Mouse (Mus musculus) c-Kit-positive CD71-negative TER-119-negative erythroid progenitor cells, embryonic 14.5 days (primary cell): ENCODE results near the gene Zfp428.
A peak's percentile ranks its signal among the peaks of the same experiment; 100 is the strongest.

ENCODE experiments used
- DNase-seq: peaks from one replicate; pipeline ENCODE4 v3.0.0-alpha.2; 2013; ENCODE audit warnings: low read depth

Gene Zfp428

GRCm38 (mm10) chr7:24522805-24523204 lies 16.0 kb downstream of the Zfp428 start:
- no peak for DNase-seq

GRCm38 (mm10) chr7:24523723-24524122 lies 16.9 kb downstream of the Zfp428 start:
- no peak for DNase-seq

GRCm38 (mm10) chr7:24524978-24525377 lies 18.2 kb downstream of the Zfp428 start:
- DNase-seq = no peak

GRCm38 (mm10) chr7:24525686-24526420 lies 19.0 kb downstream of the Zfp428 start:
- DNase-seq = no peak

GRCm38 (mm10) chr7:24528861-24529260 lies 22.1 kb downstream of the Zfp428 start:
- DNase-seq = no peak

GRCm38 (mm10) chr7:24529580-24529979 lies 22.8 kb downstream of the Zfp428 start:
- no peak for DNase-seq

GRCm38 (mm10) chr7:24530062-24530931 lies 23.5 kb downstream of the Zfp428 start, which contains the start of gene Irgq:
TSS of gene Irgq (plus strand) at chr7:24530689.
- peak; percentile 100 for DNase-seq

GRCm38 (mm10) chr7:24531211-24531971 lies 24.6 kb downstream of the Zfp428 start:
- DNase-seq = peak; percentile 49

GRCm38 (mm10) chr7:24533031-24533571 lies 26.3 kb downstream of the Zfp428 start:
- DNase-seq = no peak

- no peak for DNase-seq
Observed at GRCm38 (mm10) chr7:24533806-24534205, 27.0 kb downstream of the Zfp428 start.

GRCm38 (mm10) chr7:24534301-24534700 lies 27.5 kb downstream of the Zfp428 start:
- DNase-seq = no peak

- DNase-seq = no peak
Observed at GRCm38 (mm10) chr7:24537081-24537480, 30.3 kb downstream of the Zfp428 start.

- no peak for DNase-seq
Observed at GRCm38 (mm10) chr7:24537591-24537990, 30.8 kb downstream of the Zfp428 start.

GRCm38 (mm10) chr7:24538154-24538553 lies 31.3 kb downstream of the Zfp428 start:
- DNase-seq = no peak

- DNase-seq = no peak
Observed at GRCm38 (mm10) chr7:24538701-24539100, 31.9 kb downstream of the Zfp428 start.

- no peak for DNase-seq
Observed at GRCm38 (mm10) chr7:24539686-24540085, 32.9 kb downstream of the Zfp428 start.

GRCm38 (mm10) chr7:24544506-24544905 lies 37.7 kb downstream of the Zfp428 start:
- DNase-seq = no peak

- no peak for DNase-seq
Observed at GRCm38 (mm10) chr7:24546068-24546614, 39.3 kb downstream of the Zfp428 start, which contains the start of the genes Pinlyp and Xrcc1. TSS of gene Pinlyp (minus strand) at chr7:24546118. TSS of gene Xrcc1 (plus strand) at chr7:24546289.

- DNase-seq = peak; percentile 99
Observed at GRCm38 (mm10) chr7:24546634-24547389, 40.0 kb downstream of the Zfp428 start.

GRCm38 (mm10) chr7:24547534-24548036 lies 40.8 kb downstream of the Zfp428 start:
- DNase-seq = no peak
